Mouse (Mus musculus): ENCODE data around the gene Ppox.

Ppox gene

GRCm38 (mm10) chr1:171285096-171285892 is 4.3 kb upstream of the Ppox start:
- no peak for DNase-seq (ENCODE audit: low read depth)

GRCm38 (mm10) chr1:171284491-171284890 is 3.5 kb upstream of the Ppox start:
- DNase-seq (ENCODE audit: low read depth), result no peak

- DNase-seq (ENCODE audit: low read depth), result no peak
Measured at GRCm38 (mm10) chr1:171283188-171284160, 2.5 kb upstream of the Ppox start.

GRCm38 (mm10) chr1:171282086-171282805 is 1.3 kb upstream of the Ppox start:
- no peak for DNase-seq (ENCODE audit: low read depth)

- no peak for DNase-seq (ENCODE audit: low read depth)
Measured at GRCm38 (mm10) chr1:171281528-171281923, 540 bp upstream of the Ppox start.

- no peak for DNase-seq (ENCODE audit: low read depth)
Measured at GRCm38 (mm10) chr1:171280250-171280915, 603 bp downstream of the Ppox start.

GRCm38 (mm10) chr1:171279721-171280120 is 1.3 kb downstream of the Ppox start:
- no peak for DNase-seq (ENCODE audit: low read depth)

GRCm38 (mm10) chr1:171279012-171279705 is 1.8 kb downstream of the Ppox start:
- no peak for DNase-seq (ENCODE audit: low read depth)

- DNase-seq (ENCODE audit: low read depth), result no peak
Measured at GRCm38 (mm10) chr1:171278436-171278835, 2.5 kb downstream of the Ppox start.

- no peak for DNase-seq (ENCODE audit: low read depth)
Measured at GRCm38 (mm10) chr1:171277736-171278135, 3.2 kb downstream of the Ppox start.

- DNase-seq (ENCODE audit: low read depth), result no peak
Measured at GRCm38 (mm10) chr1:171276110-171276748, 4.8 kb downstream of the Ppox start.

- no peak for DNase-seq (ENCODE audit: low read depth)
Measured at GRCm38 (mm10) chr1:171275144-171275734, 5.7 kb downstream of the Ppox start.

- no peak for DNase-seq (ENCODE audit: low read depth)
Measured at GRCm38 (mm10) chr1:171274171-171274570, 6.8 kb downstream of the Ppox start.

- no peak for DNase-seq (ENCODE audit: low read depth)
Measured at GRCm38 (mm10) chr1:171272086-171272485, 8.9 kb downstream of the Ppox start.

GRCm38 (mm10) chr1:171271622-171272021 is 9.4 kb downstream of the Ppox start:
- DNase-seq (ENCODE audit: low read depth), result no peak

- DNase-seq (ENCODE audit: low read depth), result no peak
Measured at GRCm38 (mm10) chr1:171271196-171271595, 9.8 kb downstream of the Ppox start.

- DNase-seq (ENCODE audit: low read depth), result no peak
Measured at GRCm38 (mm10) chr1:171270573-171270900, 10.4 kb downstream of the Ppox start.

GRCm38 (mm10) chr1:171269848-171270572 is 11.0 kb downstream of the Ppox start, which contains the start of gene B4galt3:
Gene B4galt3 (plus strand): TSS chr1:171270328.
- DNase-seq (ENCODE audit: low read depth), result peak; percentile 95

GRCm38 (mm10) chr1:171268341-171268740 is 12.6 kb downstream of the Ppox start:
- no peak for DNase-seq (ENCODE audit: low read depth)

Measured in naive thymus-derived CD4-positive, alpha-beta T cell, adult 2 months (primary cell).